Mouse (Mus musculus) cerebellum, adult 11-12 months (tissue): ENCODE measurements at regions not wholly inside any gene's neighbourhood (a gene's known extent, or its start where the extent isn't known, plus 50 kb on each side); places are given as distances from the start of the nearest gene placed in this dataset.
"Not testable (repeated sequence)": the region's sequence is repeated elsewhere in the genome, so short reads cannot be mapped to it uniquely, and the experiment has no call there.

Experiments
- DNase-seq: peaks from one replicate; pipeline ENCODE4 v3.0.0; 2022

- no peak for DNase-seq
These were observed 169.2 kb upstream of the Otx2 start for GRCm38 (mm10) chr14:48842861-48843260.

- DNase-seq = no peak
These were observed 167.7 kb upstream of the Otx2 start for GRCm38 (mm10) chr14:48841278-48841677.

GRCm38 (mm10) chr14:48837181-48837580, 163.6 kb upstream of the Otx2 start:
- DNase-seq = no peak

DNA sequence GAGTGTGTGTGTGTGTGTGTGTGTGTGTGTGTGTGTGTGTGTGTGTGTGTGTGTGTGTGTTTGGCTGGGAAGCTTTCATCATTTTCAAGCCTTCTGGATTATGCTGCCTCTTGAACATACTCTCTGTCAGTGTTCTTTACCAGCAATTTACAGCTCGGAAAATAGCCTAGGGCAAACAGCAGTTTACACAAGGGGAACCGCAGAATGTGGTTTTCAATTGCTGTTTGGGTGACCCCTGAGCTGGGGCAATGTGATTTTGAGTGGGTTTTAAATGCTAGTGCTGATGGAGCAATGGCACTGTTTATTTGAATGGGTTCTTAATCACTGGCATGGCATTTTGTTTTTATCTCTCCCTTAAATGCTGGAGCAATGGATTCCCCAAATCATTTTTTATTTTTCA, 162.5 kb upstream of the Otx2 start:
- no peak for DNase-seq

- DNase-seq = no peak
These were observed 160.8 kb upstream of the Otx2 start for GRCm38 (mm10) chr14:48834416-48834815.

- DNase-seq = no peak
These were observed 152.8 kb upstream of the Otx2 start for GRCm38 (mm10) chr14:48826421-48826820.

DNA sequence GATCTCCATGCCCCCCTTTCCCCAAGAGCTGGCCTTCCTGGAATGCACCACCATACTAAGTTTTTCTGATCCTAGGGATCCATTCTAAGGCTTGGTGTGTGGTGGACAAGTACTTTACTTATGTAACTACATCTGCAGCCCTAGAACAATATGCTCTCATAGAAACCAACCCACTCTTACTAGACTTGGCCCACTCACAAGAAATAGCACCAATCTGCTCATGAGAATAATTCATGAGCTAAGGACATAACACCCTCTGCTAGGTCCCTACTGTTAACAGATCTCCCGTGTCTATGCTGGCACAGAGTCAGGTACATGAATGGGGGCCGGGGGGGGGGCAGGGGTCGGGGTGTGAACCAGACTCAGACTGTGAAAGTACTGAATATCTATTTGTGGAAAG, 150.8 kb upstream of the Otx2 start:
- no peak for DNase-seq

DNA sequence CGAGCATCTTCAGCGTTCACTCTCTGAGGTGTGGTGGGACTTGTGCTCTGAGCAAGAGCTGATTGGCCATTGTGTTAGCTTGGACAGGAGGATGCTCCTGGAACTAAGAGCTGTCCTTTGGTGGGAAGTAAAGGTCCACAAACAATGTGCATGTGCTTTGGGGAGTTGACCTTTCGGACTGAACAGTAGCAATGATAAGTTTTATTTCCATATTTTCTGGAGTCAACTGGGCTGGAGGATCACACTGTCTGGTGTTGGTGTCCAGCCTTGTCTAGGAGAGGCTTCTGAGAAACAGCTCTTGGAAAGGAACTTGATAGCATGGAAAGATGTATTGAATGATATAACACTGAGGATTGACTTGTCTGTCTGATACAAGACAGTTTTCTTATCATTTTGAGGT, 142.3 kb upstream of the Otx2 start:
- DNase-seq = no peak

GRCm38 (mm10) chr14:48815231-48815728, 141.7 kb upstream of the Otx2 start:
- DNase-seq = no peak

GRCm38 (mm10) chr14:48812741-48813495, 139.3 kb upstream of the Otx2 start:
- DNase-seq = no peak

DNA sequence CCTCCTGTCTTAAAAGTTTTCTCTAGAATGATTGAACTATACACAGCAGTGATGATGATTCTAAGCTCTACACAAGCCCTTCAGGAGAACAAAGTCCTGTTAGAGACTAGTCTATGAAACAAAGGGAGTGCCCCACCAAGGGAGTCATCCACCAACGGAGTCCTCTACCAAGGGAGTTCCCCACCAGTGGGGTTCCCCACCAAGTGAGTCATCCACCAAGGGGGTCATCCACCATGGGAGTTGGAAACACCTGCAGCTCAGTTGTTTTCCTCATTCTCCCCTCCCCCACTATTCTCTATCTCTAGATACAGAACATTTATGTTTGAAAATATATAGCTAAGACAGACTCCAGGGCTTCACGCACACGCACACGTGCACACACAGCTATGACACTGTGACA, 130.5 kb upstream of the Otx2 start:
- no peak for DNase-seq

- DNase-seq = no peak
These were observed 127.7 kb upstream of the Otx2 start for GRCm38 (mm10) chr14:48801283-48801682.

DNA sequence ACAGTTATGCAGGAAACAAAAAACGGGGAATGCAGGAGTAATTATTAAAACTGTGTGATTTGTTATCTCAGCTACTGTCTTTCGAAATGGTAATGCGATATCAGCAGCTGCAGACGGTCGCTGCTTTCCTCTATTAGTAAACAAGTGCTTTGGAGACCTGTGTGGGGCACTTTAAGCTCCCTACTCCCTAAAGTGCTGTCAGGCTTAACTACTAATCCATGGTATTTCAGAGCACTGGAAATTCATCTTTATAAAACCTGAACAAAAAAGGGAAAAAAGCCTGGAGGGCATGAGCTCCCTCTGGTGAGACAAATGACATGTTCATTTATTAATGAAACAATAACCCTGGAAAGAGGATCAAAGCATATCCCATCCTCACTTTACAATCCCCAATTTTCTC, 127.2 kb upstream of the Otx2 start:
- no peak for DNase-seq

- no peak for DNase-seq
These were observed 126.5 kb upstream of the Otx2 start for GRCm38 (mm10) chr14:48800100-48800449.

- DNase-seq = no peak
These were observed 126.0 kb upstream of the Otx2 start for GRCm38 (mm10) chr14:48799442-48800099.

DNA sequence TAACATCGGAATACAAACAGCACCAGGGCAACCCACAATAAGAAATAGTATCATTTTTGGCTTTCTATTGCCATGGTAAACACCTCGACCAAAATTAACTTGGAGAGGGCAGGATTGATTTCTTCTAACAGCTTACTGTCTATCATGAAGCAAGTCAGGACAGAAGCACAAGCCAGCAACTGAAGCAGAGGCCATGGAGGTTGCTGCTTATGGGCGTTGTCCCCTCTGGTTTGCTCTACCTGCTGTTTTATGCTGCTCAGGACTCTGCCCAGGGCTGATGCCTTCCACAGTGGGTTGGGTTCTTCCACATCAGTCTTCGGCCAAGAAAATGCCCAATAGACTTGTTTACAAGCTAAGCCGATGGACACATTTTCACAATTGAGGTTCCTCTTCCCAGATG, 117.9 kb upstream of the Otx2 start:
- DNase-seq = no peak

DNA sequence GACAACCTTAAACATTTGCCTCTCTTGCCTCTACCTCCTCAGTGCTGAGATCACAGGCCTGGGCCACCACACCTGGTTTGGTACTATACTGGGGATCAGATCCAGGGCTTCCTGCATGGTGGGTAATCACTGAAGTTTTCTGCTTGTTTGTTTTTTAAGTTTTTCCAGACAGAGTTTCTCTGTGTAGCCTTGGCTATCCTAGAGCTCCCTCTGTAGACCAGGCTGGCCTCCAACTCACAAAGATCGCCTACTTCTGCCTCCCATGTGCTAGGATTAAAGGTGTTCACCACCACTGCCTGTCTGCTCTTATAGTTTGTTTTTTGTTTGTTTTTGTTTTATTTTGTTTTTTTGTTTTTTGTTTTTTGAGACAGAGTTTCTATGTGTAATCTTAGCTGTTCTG, 105.7 kb upstream of the Otx2 start:
- DNase-seq = no peak

- DNase-seq = no peak
These were observed 97.2 kb upstream of the Otx2 start for GRCm38 (mm10) chr14:48770832-48771231.

DNA sequence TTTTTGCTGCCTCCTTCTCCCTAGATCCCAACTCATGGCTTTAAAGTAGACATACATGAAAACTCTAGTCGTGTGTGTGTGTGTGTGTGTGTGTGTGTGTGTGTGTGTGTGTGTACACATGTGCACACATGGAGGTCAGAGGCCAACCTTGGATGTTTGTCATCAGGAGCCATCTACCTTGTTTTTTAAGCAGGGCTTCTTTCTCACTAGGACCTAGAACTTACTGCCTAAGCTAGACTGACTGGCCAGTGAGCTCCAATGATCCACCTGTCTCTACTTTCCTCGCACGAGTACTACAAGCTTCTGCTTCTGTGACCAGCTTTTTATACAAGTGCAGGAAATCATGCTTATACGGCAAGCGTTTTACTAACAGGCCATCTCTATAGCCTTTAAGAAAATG, 89.1 kb upstream of the Otx2 start:
- DNase-seq = no peak

DNA sequence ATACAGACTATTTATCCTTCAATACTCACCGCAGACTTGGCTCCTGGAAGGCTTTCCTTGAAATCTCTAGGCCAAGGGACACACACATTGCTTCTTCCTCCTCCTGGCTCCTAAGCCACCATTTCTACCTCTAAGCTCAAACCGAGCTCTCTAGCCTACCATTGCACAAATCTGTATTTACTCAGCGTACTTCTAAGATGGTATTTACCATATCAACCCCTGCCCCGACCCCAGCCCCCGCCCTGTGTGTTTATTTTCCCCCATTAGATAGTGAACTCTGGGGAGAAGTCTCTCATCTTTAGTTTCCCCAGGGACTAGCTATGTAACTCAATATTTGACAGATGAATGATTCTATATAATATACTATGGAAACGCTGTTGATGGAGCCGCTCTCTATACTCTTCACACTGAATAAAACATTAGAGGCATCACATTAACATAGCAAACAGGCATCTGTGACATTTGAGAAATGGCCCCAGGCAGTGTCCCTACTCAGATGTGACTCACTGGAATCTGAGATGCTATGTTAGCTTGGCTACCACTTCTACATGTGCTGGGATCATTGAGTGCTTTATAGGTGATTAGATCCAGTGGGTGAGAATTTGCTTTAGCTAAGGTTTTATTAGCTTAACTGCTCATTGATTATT, 87.5 kb upstream of the Otx2 start:
- no peak for DNase-seq

DNA sequence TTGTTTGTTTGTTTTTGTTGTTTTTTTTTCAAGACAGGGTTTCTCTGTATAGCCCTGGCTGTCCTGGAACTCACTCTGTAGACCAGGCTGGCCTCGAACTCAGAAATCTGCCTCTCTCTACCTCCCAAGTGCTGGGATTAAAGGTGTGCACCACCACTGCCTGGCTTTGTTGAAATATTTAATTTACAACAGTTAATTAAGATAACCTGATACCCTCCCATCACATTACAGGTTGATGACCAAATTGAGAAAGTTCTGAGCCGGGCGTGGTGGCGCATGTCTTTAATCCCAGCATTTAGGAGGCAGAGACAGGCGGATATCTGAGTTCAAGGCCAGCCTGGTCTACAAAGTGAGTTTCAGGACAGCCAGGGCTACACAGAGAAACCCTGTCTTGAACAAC, 81.5 kb upstream of the Otx2 start:
- not testable (repeated sequence) for DNase-seq

GRCm38 (mm10) chr14:48754080-48754720, 80.6 kb upstream of the Otx2 start:
- no peak for DNase-seq

DNA sequence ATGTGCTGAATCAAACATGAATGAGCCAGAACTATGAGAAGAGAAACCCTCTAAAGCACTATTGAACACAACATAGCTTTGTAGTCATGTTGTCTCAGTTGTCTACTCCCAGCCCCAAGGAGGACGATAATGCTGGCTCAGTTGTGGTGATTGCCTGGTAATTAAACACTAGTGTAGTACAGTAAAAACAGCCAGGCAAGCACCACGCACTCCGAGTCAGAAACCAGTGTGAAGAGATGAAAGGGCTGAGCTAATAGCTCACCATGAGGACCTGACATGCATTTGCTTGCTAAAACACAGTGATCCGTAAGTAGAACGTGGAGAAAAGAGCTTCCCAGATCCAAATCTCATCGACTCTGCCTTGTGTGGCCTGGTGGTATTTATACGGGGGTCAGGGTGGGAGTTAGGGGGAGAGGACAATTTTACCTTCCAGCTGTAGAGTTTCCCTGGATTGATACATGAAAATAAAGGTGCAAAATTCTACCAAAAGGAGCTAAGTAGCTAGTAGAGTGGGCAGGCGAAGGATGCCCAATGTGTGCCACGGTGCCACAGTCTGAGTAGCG, 80.0 kb upstream of the Otx2 start:
- DNase-seq = no peak
